Mouse (Mus musculus) cerebellum, adult 2 months (tissue): ENCODE data around the gene Anxa6. TPM values are rescaled to one million over a fixed set of nuclear protein-coding genes. Genes with fewer than 3 reads are reported as not detected.
"Not testable (repeated sequence)": the region's sequence is repeated elsewhere in the genome, so short reads cannot be mapped to it uniquely, and the experiment has no call there.

Experiments
- DNase-seq, 2 experiments: peaks; one replicate each; pipeline ENCODE4 v3.0.0; 2021
- H3K27ac ChIP-seq: fragments of 200-500 bp; 2 replicates; pipeline ENCODE4 v1.5.1; 2012; ENCODE audit warnings: low read length, control low read depth, inconsistent platforms; ENCODE audit not compliant: insufficient read depth
- H3K27me3 ChIP-seq: fragments of 200-500 bp; 2 replicates; pipeline ENCODE4 v1.6.1; 2012; ENCODE audit warnings: inconsistent platforms, mild to moderate bottlenecking, low read length, moderate library complexity; ENCODE audit not compliant: control insufficient read depth, insufficient read depth
- H3K4me1 ChIP-seq: fragments of 200-500 bp; 2 replicates; pipeline ENCODE4 v1.6.1; 2011; ENCODE audit warnings: low read length; ENCODE audit not compliant: control insufficient read depth, insufficient read depth
- H3K4me3 ChIP-seq: fragments of 200-500 bp; replicated peaks from 2 replicates; pipeline ENCODE3; 2011; ENCODE audit warnings: mild to moderate bottlenecking, low read depth, low read length, control low read depth; ENCODE audit not compliant: insufficient read depth
- CTCF ChIP-seq: fragments of 200-500 bp; IDR thresholded peaks from 2 replicates; pipeline ENCODE4 v1.5.1; 2011; ENCODE audit warnings: low read depth, mild to moderate bottlenecking, control low read depth, low read length, moderate library complexity, borderline replicate concordance; ENCODE audit not compliant: insufficient read depth
- POLR2A ChIP-seq: fragments of 200-500 bp; IDR thresholded peaks from 2 replicates; pipeline ENCODE4 v1.6.1; 2011; ENCODE audit warnings: low read length, control low read depth, borderline replicate concordance; ENCODE audit not compliant: insufficient read depth
- WGBS: fragments of 180-500 bp; shearing (Covaris S2); methylation state at CpG from one replicate; pipeline ENCODE4 v1.1.7; 2018; 5-methylcytosine and 5-hydroxymethylcytosine counted together
- polyA plus RNA-seq: library from polyadenylated mRNA; depleted of rRNA; stranded (reverse); fragments of >200 nt; gene quantifications from 2 replicates; pipeline ENCODE4 v1.2.3, GENCODE M21; 2012

Gene Anxa6
- polyA plus RNA-seq, 1 experiment = 131 TPM

GRCm38 (mm10) chr11:54965234-54965633 lies 68.0 kb downstream of the Anxa6 start:
- no peaks in the 10 kb centered on the region for H3K27me3 ChIP-seq
- DNase-seq = no peak
- TF ChIP-seq CTCF = no peak
- no peak for TF ChIP-seq POLR2A
- H3K4me3 ChIP-seq = no peak overlapping the region
- WGBS = 86% methylated on average over 6 of the region's 6 CpGs
- no peak overlapping the region for H3K27ac ChIP-seq
- no peaks in the 10 kb centered on the region for H3K4me1 ChIP-seq

GRCm38 (mm10) chr11:54962810-54963209 lies 70.4 kb downstream of the Anxa6 start, which contains the start of gene Tnip1:
Gene Tnip1 (minus strand): TSS chr11:54962917.
- DNase-seq = no peak
- no peak for TF ChIP-seq POLR2A
- no peak for TF ChIP-seq CTCF
- WGBS = 54% methylated on average over 6 of the region's 6 CpGs

GRCm38 (mm10) chr11:54961921-54962320 lies 71.3 kb downstream of the Anxa6 start:
- no peaks in the 10 kb centered on the region for H3K4me1 ChIP-seq
- WGBS = 30% methylated on average over 3 of the region's 3 CpGs
- no peak overlapping the region for H3K27ac ChIP-seq
- TF ChIP-seq POLR2A = no peak
- TF ChIP-seq CTCF = no peak
- no peak for DNase-seq
- no peak overlapping the region for H3K4me3 ChIP-seq
- no peaks in the 10 kb centered on the region for H3K27me3 ChIP-seq

More at GRCm38 (mm10) chr11:54962810-54963209, 70.4 kb downstream of the Anxa6 start, which contains the start of gene Tnip1:
- no peaks in the 10 kb centered on the region for H3K4me1 ChIP-seq
- no peak within 1 kb of the TSS for H3K27ac ChIP-seq
- no peaks in the 10 kb centered on the region for H3K27me3 ChIP-seq
- H3K4me3 ChIP-seq = no peak within 1 kb of the TSS

- H3K4me3 ChIP-seq = no peak overlapping the region
- no peak for DNase-seq
- H3K27me3 ChIP-seq = no peaks in the 10 kb centered on the region
- H3K27ac ChIP-seq = no peak overlapping the region
- H3K4me1 ChIP-seq = no peaks in the 10 kb centered on the region
- 70% methylated on average over 6 of the region's 6 CpGs for WGBS
- TF ChIP-seq POLR2A = no peak
- no peak for TF ChIP-seq CTCF
Observed at GRCm38 (mm10) chr11:54961164-54961850, 71.9 kb downstream of the Anxa6 start.

- no peak overlapping the region for H3K4me3 ChIP-seq
- H3K27ac ChIP-seq = no peak overlapping the region
- no peaks in the 10 kb centered on the region for H3K4me1 ChIP-seq
- no peaks in the 10 kb centered on the region for H3K27me3 ChIP-seq
- no peak for DNase-seq
- 93% methylated on average over 6 of the region's 6 CpGs for WGBS
- TF ChIP-seq POLR2A = no peak
- no peak for TF ChIP-seq CTCF
Observed at GRCm38 (mm10) chr11:54960251-54960650, 73.0 kb downstream of the Anxa6 start.

- no peak for DNase-seq
- H3K4me3 ChIP-seq = no peak overlapping the region
- no peaks in the 10 kb centered on the region; the same call in 1 of the 2 replicates for H3K4me1 ChIP-seq
- no peak for TF ChIP-seq CTCF
- H3K27me3 ChIP-seq = no peaks in the 10 kb centered on the region
- no peak overlapping the region for H3K27ac ChIP-seq
- WGBS = 73% methylated on average over 3 of the region's 3 CpGs
Observed at GRCm38 (mm10) chr11:54958571-54959073, 74.6 kb downstream of the Anxa6 start.

- 94% methylated on average over 3 of the region's 3 CpGs for WGBS
- H3K4me1 ChIP-seq, H3K27me3 ChIP-seq, DNase-seq, H3K27ac ChIP-seq, H3K4me3 ChIP-seq: not testable (repeated sequence)
Observed at GRCm38 (mm10) chr11:54957708-54958107, 75.5 kb downstream of the Anxa6 start.

- no peak for TF ChIP-seq POLR2A
- TF ChIP-seq CTCF = no peak
- no peak for DNase-seq
- Histone ChIP-seq H3K4me1 (peaks cover 10% of the 10 kb centered on the region), H3K4me3 (no peak overlapping the region), H3K27ac (no peak overlapping the region), H3K27me3 (no peaks in the 10 kb centered on the region)
- WGBS = 71% methylated on average over 7 of the region's 7 CpGs
Observed at GRCm38 (mm10) chr11:54956912-54957311, 76.3 kb downstream of the Anxa6 start.
